Mouse (Mus musculus) stomach, embryonic 15.5 days (tissue): ENCODE measurements around the gene Lyz1. TPM values are rescaled to one million over a fixed set of nuclear protein-coding genes. Genes with fewer than 3 reads are reported as not detected.
"Not testable (repeated sequence)": the region's sequence is repeated elsewhere in the genome, so short reads cannot be mapped to it uniquely, and the experiment has no call there.

Experiments
- ATAC-seq: fragments of 200-750 bp; cut with Nextera tagmentation; 2 replicates; pipeline ENCODE4 v1.8.0; 2017; ENCODE audit warnings: low read depth, moderate number of reproducible peaks, moderate TSS enrichment; ENCODE audit not compliant: insufficient read depth, low FRiP score
- H3K27ac ChIP-seq: fragments of 300-500 bp; sonication (generic); 2 replicates; pipeline ENCODE4 v1.5.1; 2015; ENCODE audit warnings: mild to moderate bottlenecking, inconsistent platforms
- H3K27me3 ChIP-seq: fragments of 300-500 bp; sonication (generic); replicated peaks from 2 replicates; pipeline ENCODE4 v1.6.1; 2015; ENCODE audit warnings: inconsistent platforms
- H3K36me3 ChIP-seq: fragments of 300-500 bp; sonication (generic); 2 replicates; pipeline ENCODE4 v1.6.1; 2015; ENCODE audit warnings: inconsistent platforms
- H3K4me1 ChIP-seq: fragments of 300-500 bp; sonication (generic); 2 replicates; pipeline ENCODE4 v1.6.1; 2015; ENCODE audit warnings: inconsistent platforms
- H3K4me2 ChIP-seq: fragments of 300-500 bp; sonication (generic); 2 replicates; pipeline ENCODE4 v1.6.1; 2015; ENCODE audit warnings: mild to moderate bottlenecking, inconsistent platforms
- H3K4me3 ChIP-seq: fragments of 300-500 bp; sonication (generic); replicated peaks from 2 replicates; pipeline ENCODE4 v1.5.1; 2015; ENCODE audit warnings: inconsistent platforms
- H3K9ac ChIP-seq: fragments of 300-500 bp; sonication (generic); 2 replicates; pipeline ENCODE4 v1.6.1; 2015; ENCODE audit warnings: inconsistent platforms
- H3K9me3 ChIP-seq: fragments of 300-500 bp; sonication (generic); 2 replicates; pipeline ENCODE4 v1.6.1; 2016; ENCODE audit warnings: inconsistent platforms
- WGBS: fragments of 180-500 bp; shearing (Covaris S2); methylation state at CpG from one replicate; pipeline ENCODE4 v1.1.7; 2015; 5-methylcytosine and 5-hydroxymethylcytosine counted together
- polyA plus RNA-seq: library from polyadenylated mRNA; unstranded; fragments of >200 nt; fragmentation: Nextera tagmentation; extraction: Ambion mirVana; gene quantifications from 2 replicates; pipeline ENCODE4 v1.2.1, GENCODE M21; 2015

Gene Lyz1
- polyA plus RNA-seq, 1 experiment from 2014 or later: 2.7 TPM

GRCm38 (mm10) chr10:117304371-117304770, 11.7 kb upstream of the Lyz1 start:
- Histone ChIP-seq H3K27ac (no peak overlapping the region), H3K36me3 (no peaks in the 10 kb centered on the region), H3K27me3 (no peaks in the 10 kb centered on the region), H3K9ac (no peak overlapping the region), H3K4me2 (no peak overlapping the region), H3K9me3 (no peaks in the 10 kb centered on the region), H3K4me1 (no peaks in the 10 kb centered on the region), H3K4me3 (no peak overlapping the region)
- no peak for ATAC-seq
- WGBS: 78% methylated on average over 5 of the region's 5 CpGs

GRCm38 (mm10) chr10:117301688-117302087, 9.0 kb upstream of the Lyz1 start:
- H3K36me3 ChIP-seq: no peaks in the 10 kb centered on the region
- H3K4me1 ChIP-seq: no peaks in the 10 kb centered on the region
- no peaks in the 10 kb centered on the region for H3K9me3 ChIP-seq
- no peaks in the 10 kb centered on the region for H3K27me3 ChIP-seq
- no peak overlapping the region for H3K4me3 ChIP-seq
- no peak overlapping the region for H3K27ac ChIP-seq
- WGBS: 79% methylated on average over 1 of the region's 1 CpGs
- no peak overlapping the region for H3K4me2 ChIP-seq
- no peak for ATAC-seq
- no peak overlapping the region for H3K9ac ChIP-seq

GRCm38 (mm10) chr10:117299901-117300520, 7.3 kb upstream of the Lyz1 start:
- H3K27me3 ChIP-seq: no peaks in the 10 kb centered on the region
- no peak overlapping the region for H3K27ac ChIP-seq
- no peaks in the 10 kb centered on the region for H3K4me1 ChIP-seq
- H3K4me3 ChIP-seq: no peak overlapping the region
- no peaks in the 10 kb centered on the region for H3K36me3 ChIP-seq
- no peak overlapping the region for H3K9ac ChIP-seq
- no peak for ATAC-seq
- 68% methylated on average over 5 of the region's 5 CpGs for WGBS
- H3K9me3 ChIP-seq: no peaks in the 10 kb centered on the region
- no peak overlapping the region for H3K4me2 ChIP-seq

- no peak overlapping the region for H3K27ac ChIP-seq
- WGBS: 70% methylated on average over 4 of the region's 4 CpGs
- ATAC-seq: no peak
- no peak overlapping the region for H3K4me3 ChIP-seq
- no peak overlapping the region for H3K4me2 ChIP-seq
- H3K27me3 ChIP-seq: no peaks in the 10 kb centered on the region
- no peaks in the 10 kb centered on the region for H3K9me3 ChIP-seq
- H3K4me1 ChIP-seq: no peaks in the 10 kb centered on the region
- H3K36me3 ChIP-seq: no peaks in the 10 kb centered on the region
- no peak overlapping the region for H3K9ac ChIP-seq
Observed at GRCm38 (mm10) chr10:117299106-117299505, 6.4 kb upstream of the Lyz1 start.

- no peak overlapping the region for H3K9ac ChIP-seq
- H3K9me3 ChIP-seq: no peaks in the 10 kb centered on the region
- H3K4me1 ChIP-seq: no peaks in the 10 kb centered on the region
- no peak for ATAC-seq
- no peak overlapping the region for H3K27ac ChIP-seq
- 78% methylated on average over 6 of the region's 6 CpGs for WGBS
- no peak overlapping the region for H3K4me2 ChIP-seq
- H3K27me3 ChIP-seq: no peaks in the 10 kb centered on the region
- no peaks in the 10 kb centered on the region for H3K36me3 ChIP-seq
- no peak overlapping the region for H3K4me3 ChIP-seq
Observed at GRCm38 (mm10) chr10:117298336-117298735, 5.7 kb upstream of the Lyz1 start.

GRCm38 (mm10) chr10:117290936-117291335, 1.7 kb downstream of the Lyz1 start:
- H3K27me3 ChIP-seq, H3K4me1 ChIP-seq, H3K9ac ChIP-seq, H3K27ac ChIP-seq, H3K4me3 ChIP-seq, H3K36me3 ChIP-seq, H3K9me3 ChIP-seq, H3K4me2 ChIP-seq, ATAC-seq: not testable (repeated sequence)
- WGBS: 88% methylated on average over 6 of the region's 6 CpGs

- ATAC-seq: no peak
- Histone ChIP-seq H3K9ac (no peak overlapping the region), H3K4me1 (no peaks in the 10 kb centered on the region), H3K27ac (no peak overlapping the region), H3K36me3 (no peaks in the 10 kb centered on the region), H3K27me3 (no peaks in the 10 kb centered on the region), H3K4me2 (no peak overlapping the region), H3K9me3 (no peaks in the 10 kb centered on the region), H3K4me3 (no peak overlapping the region)
- 39% methylated on average over 6 of the region's 6 CpGs for WGBS
Observed at GRCm38 (mm10) chr10:117290046-117290870, 2.4 kb downstream of the Lyz1 start.

GRCm38 (mm10) chr10:117289034-117289505, 3.6 kb downstream of the Lyz1 start:
- not testable (repeated sequence) for ATAC-seq, H3K4me3 ChIP-seq, H3K9ac ChIP-seq, H3K9me3 ChIP-seq, H3K27me3 ChIP-seq, H3K27ac ChIP-seq, H3K4me1 ChIP-seq, H3K4me2 ChIP-seq, H3K36me3 ChIP-seq
- 73% methylated on average over 5 of the region's 5 CpGs for WGBS

GRCm38 (mm10) chr10:117288197-117289033, 4.3 kb downstream of the Lyz1 start:
- Histone ChIP-seq H3K27me3 (no peaks in the 10 kb centered on the region), H3K4me2 (no peak overlapping the region), H3K9ac (no peak overlapping the region), H3K4me3 (no peak overlapping the region), H3K9me3 (no peaks in the 10 kb centered on the region), H3K27ac (no peak overlapping the region), H3K4me1 (no peaks in the 10 kb centered on the region), H3K36me3 (no peaks in the 10 kb centered on the region)
- WGBS: 93% methylated on average over 9 of the region's 9 CpGs
- no peak for ATAC-seq

GRCm38 (mm10) chr10:117287226-117287850, 5.3 kb downstream of the Lyz1 start:
- H3K27ac ChIP-seq: no peak overlapping the region

GRCm38 (mm10) chr10:117286366-117286970, 6.2 kb downstream of the Lyz1 start:
- Histone ChIP-seq H3K4me2 (no peak overlapping the region), H3K36me3 (no peaks in the 10 kb centered on the region), H3K27ac (no peak overlapping the region), H3K9ac (no peak overlapping the region), H3K4me1 (no peaks in the 10 kb centered on the region; the same call in 1 of the 2 replicates), H3K27me3 (no peaks in the 10 kb centered on the region), H3K9me3 (no peaks in the 10 kb centered on the region), H3K4me3 (no peak overlapping the region)
- WGBS: 88% methylated on average over 6 of the region's 6 CpGs
- no peak for ATAC-seq

More at GRCm38 (mm10) chr10:117287226-117287850, 5.3 kb downstream of the Lyz1 start:
- no peak for ATAC-seq
- Histone ChIP-seq H3K9ac (no peak overlapping the region), H3K27me3 (no peaks in the 10 kb centered on the region), H3K36me3 (no peaks in the 10 kb centered on the region), H3K4me2 (no peak overlapping the region), H3K4me3 (no peak overlapping the region), H3K4me1 (no peaks in the 10 kb centered on the region; the same call in 1 of the 2 replicates), H3K9me3 (no peaks in the 10 kb centered on the region)
- WGBS: 59% methylated on average over 3 of the region's 3 CpGs
